Mouse (Mus musculus) heart, postnatal 0 days (tissue): ENCODE measurements around the gene Lonp2. TPM values are rescaled to one million over a fixed set of nuclear protein-coding genes. Genes with fewer than 3 reads are reported as not detected.

Experiments
- ATAC-seq: fragments of 200-750 bp; cut with Nextera tagmentation; 2 replicates; pipeline ENCODE4 v1.8.0; 2017; ENCODE audit warnings: low read depth, moderate number of reproducible peaks, moderate library complexity; ENCODE audit not compliant: insufficient read depth
- DNase-seq: peaks from one replicate; pipeline ENCODE4 v3.0.0-alpha.2; 2016; ENCODE audit warnings: low spot score
- H3K27ac ChIP-seq: fragments of 300-500 bp; sonication (generic); 2 replicates; pipeline ENCODE4 v1.5.1; 2014; ENCODE audit warnings: low read depth, mild to moderate bottlenecking
- H3K27me3 ChIP-seq: fragments of 300-500 bp; sonication (generic); 2 replicates; pipeline ENCODE4 v1.6.1; 2014; ENCODE audit warnings: low read length, mixed read lengths; ENCODE audit not compliant: control insufficient read depth, insufficient read depth
- H3K36me3 ChIP-seq: fragments of 300-500 bp; sonication (generic); replicated peaks from 2 replicates; pipeline ENCODE4 v1.6.1; 2014; ENCODE audit warnings: low read length, mixed read lengths; ENCODE audit not compliant: control insufficient read depth, insufficient read depth
- H3K4me1 ChIP-seq: fragments of 300-500 bp; sonication (generic); 2 replicates; pipeline ENCODE4 v1.6.1; 2014; ENCODE audit warnings: antibody characterized with exemption; ENCODE audit not compliant: control insufficient read depth, insufficient read depth
- H3K4me2 ChIP-seq: fragments of 300-500 bp; sonication (generic); 2 replicates; pipeline ENCODE4 v1.6.1; 2014; ENCODE audit warnings: low read depth, mild to moderate bottlenecking, low read length, moderate library complexity
- H3K4me3 ChIP-seq: fragments of 300-500 bp; sonication (generic); 2 replicates; pipeline ENCODE4 v1.5.1; 2014; ENCODE audit warnings: low read depth, low read length
- H3K9ac ChIP-seq: fragments of 300-500 bp; sonication (generic); replicated peaks from 2 replicates; pipeline ENCODE4 v1.6.1; 2014; ENCODE audit warnings: low read depth, low read length, mixed read lengths
- H3K9me3 ChIP-seq: fragments of 300-500 bp; sonication (generic); replicated peaks from 2 replicates; pipeline ENCODE4 v1.6.1; 2016; ENCODE audit warnings: low read length; ENCODE audit not compliant: control insufficient read depth
- CTCF ChIP-seq: IDR thresholded peaks from 2 replicates; pipeline ENCODE4 v1.5.1; 2016; ENCODE audit warnings: antibody characterized with exemption, control low read depth, low read depth
- EP300 ChIP-seq: IDR thresholded peaks from 2 replicates; pipeline ENCODE4 v1.6.1; 2016; ENCODE audit warnings: antibody characterized with exemption, low read depth
- WGBS: fragments of 180-500 bp; shearing (Covaris S2); extraction: QIAGEN DNeasy Blood & Tissue Kit; methylation state at CpG from one replicate; pipeline ENCODE4 v1.1.7; 2014; 5-methylcytosine and 5-hydroxymethylcytosine counted together
- polyA plus RNA-seq: library from polyadenylated mRNA; unstranded; fragments of >200 nt; fragmentation: Nextera tagmentation; extraction: Ambion mirVana; gene quantifications from 2 replicates; pipeline ENCODE4 v1.2.1, GENCODE M21; 2015
- total RNA-seq: library from RNA; depleted of rRNA; stranded (reverse); fragments of >200 nt; gene quantifications from 2 replicates; pipeline ENCODE4 v1.2.3, GENCODE M21; 2014; ENCODE audit warnings: low replicate concordance

Gene Lonp2
- total and polyA plus RNA-seq, 2 experiments from 2014 or later = 60.1 to 63.0 TPM

GRCm38 (mm10) chr8:86669259-86669658, 45.4 kb downstream of the Lonp2 start:
- Histone ChIP-seq H3K36me3 (peaks cover 66% of the 10 kb centered on the region), H3K27me3 (no peaks in the 10 kb centered on the region), H3K27ac (no peak overlapping the region), H3K4me1 (no peaks in the 10 kb centered on the region), H3K9me3 (no peaks in the 10 kb centered on the region), H3K4me3 (no peak overlapping the region), H3K9ac (no peak overlapping the region), H3K4me2 (no peak overlapping the region)
- ATAC-seq (no peak), DNase-seq (no peak)
- WGBS = 61% methylated on average over 4 of the region's 4 CpGs
- TF ChIP-seq CTCF (no peak), EP300 (no peak)

- TF ChIP-seq EP300 (no peak), CTCF (no peak)
- no peak for ATAC-seq
- H3K36me3 ChIP-seq = no peaks in the 10 kb centered on the region
- no peaks in the 10 kb centered on the region for H3K27me3 ChIP-seq
- H3K4me2 ChIP-seq = no peak overlapping the region
- WGBS = 69% methylated on average over 3 of the region's 3 CpGs
- H3K9me3 ChIP-seq = no peaks in the 10 kb centered on the region
- no peak overlapping the region for H3K9ac ChIP-seq
- H3K27ac ChIP-seq = no peak overlapping the region
- DNase-seq = no peak
- H3K4me1 ChIP-seq = no peaks in the 10 kb centered on the region
- no peak overlapping the region for H3K4me3 ChIP-seq
These were observed 62.8 kb downstream of the Lonp2 start for GRCm38 (mm10) chr8:86686629-86687028.

GRCm38 (mm10) chr8:86692107-86692506, 68.3 kb downstream of the Lonp2 start:
- no peak for TF ChIP-seq CTCF
- no peak for TF ChIP-seq EP300
- H3K27ac ChIP-seq = no peak overlapping the region
- H3K4me1 ChIP-seq = no peaks in the 10 kb centered on the region
- H3K9ac ChIP-seq = no peak overlapping the region
- no peak overlapping the region for H3K4me2 ChIP-seq
- no peak for DNase-seq
- peaks cover 13% of the 10 kb centered on the region; the same call in 1 of the 2 replicates for H3K36me3 ChIP-seq
- H3K9me3 ChIP-seq = no peaks in the 10 kb centered on the region
- no peaks in the 10 kb centered on the region for H3K27me3 ChIP-seq
- no peak overlapping the region for H3K4me3 ChIP-seq
- ATAC-seq = no peak
- WGBS = 76% methylated on average over 1 of the region's 1 CpGs

- Histone ChIP-seq H3K4me2 (no peak overlapping the region), H3K36me3 (peaks cover 13% of the 10 kb centered on the region; the same call in 1 of the 2 replicates), H3K27me3 (no peaks in the 10 kb centered on the region), H3K4me1 (no peaks in the 10 kb centered on the region), H3K9me3 (no peaks in the 10 kb centered on the region), H3K4me3 (no peak overlapping the region), H3K27ac (no peak overlapping the region), H3K9ac (no peak overlapping the region)
- ATAC-seq = no peak
- no peak for DNase-seq
- 77% methylated on average over 1 of the region's 1 CpGs for WGBS
- no peak for TF ChIP-seq EP300
- TF ChIP-seq CTCF = no peak
These were observed 70.2 kb downstream of the Lonp2 start for GRCm38 (mm10) chr8:86694011-86694410.

GRCm38 (mm10) chr8:86695703-86696102, 71.9 kb downstream of the Lonp2 start:
- no peak overlapping the region for H3K4me2 ChIP-seq
- no peak overlapping the region for H3K27ac ChIP-seq
- 87% methylated on average over 2 of the region's 2 CpGs for WGBS
- no peaks in the 10 kb centered on the region for H3K9me3 ChIP-seq
- peaks cover 19% of the 10 kb centered on the region; the same call in 1 of the 2 replicates for H3K36me3 ChIP-seq
- ATAC-seq (no peak), DNase-seq (no peak)
- no peak overlapping the region for H3K9ac ChIP-seq
- H3K27me3 ChIP-seq = no peaks in the 10 kb centered on the region
- no peak for TF ChIP-seq CTCF
- TF ChIP-seq EP300 = no peak
- H3K4me1 ChIP-seq = no peaks in the 10 kb centered on the region
- no peak overlapping the region for H3K4me3 ChIP-seq

GRCm38 (mm10) chr8:86698811-86699421, 75.1 kb downstream of the Lonp2 start:
- 30% methylated on average over 1 of the region's 1 CpGs for WGBS
- Histone ChIP-seq H3K4me1 (no peaks in the 10 kb centered on the region), H3K9ac (no peak overlapping the region), H3K36me3 (peaks cover 20% of the 10 kb centered on the region; the same call in 1 of the 2 replicates), H3K27me3 (no peaks in the 10 kb centered on the region), H3K4me3 (no peak overlapping the region), H3K4me2 (no peak overlapping the region), H3K9me3 (no peaks in the 10 kb centered on the region), H3K27ac (peak overlapping the region; percentile 11)
- DNase-seq = peak; percentile 30
- TF ChIP-seq EP300 = no peak
- no peak for TF ChIP-seq CTCF
- ATAC-seq = peak; percentile 44
